Mouse (Mus musculus): ENCODE measurements around the gene Clstn3.

GRCm38 (mm10) chr6:124443338-124443737 lies 21.3 kb downstream of the Clstn3 start:
- TF ChIP-seq POLR2A (IDR thresholded peaks at IDR 0.05; ENCODE audit: low read depth, low read length) (no peak), CTCF (IDR thresholded peaks at IDR 0.05; ENCODE audit: extremely low read depth, insufficient read length, insufficient replicate concordance, low read depth, low read length) (no peak)
